In genomic region chr3:38230796-38231195, GRCm38 (mm10) we compare ENCODE assay signal across 21 mouse cellular contexts.
"Had no signal": no experiment of that assay in that cellular context is flagged by ENCODE, and none has a peak within 500 bp of the region (broad histone marks: within the 10 kb centered on the region; RNA-seq: fewer than 3 reads in every experiment).

No protein-coding gene starts in this region.

- H3K9ac ChIP-seq: limb, embryonic 13.5 days; liver, embryonic 13.5 days; lung, embryonic 14.5 days; midbrain, embryonic 15.5 days; neural tube, embryonic 13.5 days; stomach, embryonic 15.5 days had no signal

- H3K4me1 ChIP-seq: liver, embryonic 13.5 days had no signal

- H3K36me3 ChIP-seq: limb, embryonic 13.5 days; liver, embryonic 13.5 days; midbrain, embryonic 15.5 days; neural tube, embryonic 13.5 days; stomach, embryonic 15.5 days had no signal

- H3K4me3 ChIP-seq: left cerebral cortex, adult 2 months; limb, embryonic 13.5 days; liver, embryonic 13.5 days; midbrain, embryonic 15.5 days; myocyte; neural tube, embryonic 13.5 days; stomach, embryonic 15.5 days had no signal

- H3K9me3 ChIP-seq: limb, embryonic 13.5 days; liver, embryonic 13.5 days; midbrain, embryonic 15.5 days; neural tube, embryonic 13.5 days; stomach, embryonic 15.5 days had no signal

- DNase-seq: kidney, adult 18-20 months; kidney, postnatal 10 days; kidney, postnatal 36 days; layer of hippocampus, postnatal 36 days; liver, embryonic 13.5 days; lung, embryonic 14.5 days; retina, postnatal 1 day; right cerebral cortex, postnatal 25 days; spleen, adult 18-20 months; thymus, adult 2 months; thymus, postnatal 14 days; thymus, postnatal 4 days had no signal

- H3K27ac ChIP-seq: left cerebral cortex, adult 2 months; limb, embryonic 13.5 days; liver, embryonic 13.5 days; macrophage; midbrain, embryonic 15.5 days; neural tube, embryonic 13.5 days; stomach, embryonic 15.5 days had no signal

- H3K27me3 ChIP-seq: liver, embryonic 13.5 days; midbrain, embryonic 15.5 days; neural tube, embryonic 13.5 days; stomach, embryonic 15.5 days had no signal

- H3K4me2 ChIP-seq: limb, embryonic 13.5 days; liver, embryonic 13.5 days; lung, embryonic 14.5 days; midbrain, embryonic 15.5 days; neural tube, embryonic 13.5 days; stomach, embryonic 15.5 days had no signal

- ATAC-seq: intestine, embryonic 16.5 days; lung, postnatal 0 days; midbrain, embryonic 15.5 days had no signal
